Mouse (Mus musculus): ENCODE results near the gene Braf. TPM values are rescaled to one million over a fixed set of nuclear protein-coding genes. Genes with fewer than 3 reads are reported as not detected.

The Braf gene
- 9.7 and 9.8 TPM in 2 replicates for total RNA-seq (2012; rRNA removed)
- total RNA-seq (2014; rRNA removed): 10.9 and 11.2 TPM in 2 replicates
- 15.7 and 21.8 TPM in 2 replicates for polyA plus RNA-seq (2012; ENCODE audit: insufficient read length, low read depth)

GRCm38 (mm10) chr6:39724866-39725711, at the start of gene Braf:
TSS of gene Braf (minus strand) at chr6:39725463.
- peak; percentile 74 for DNase-seq (ENCODE audit: extremely low read depth)
- no peaks in the 10 kb centered on the region for H3K9me3 ChIP-seq (replicated peaks; ENCODE audit: low read length)
- H3K36me3 ChIP-seq (replicated peaks in 1 of 2; ENCODE audit: control insufficient read depth in 1 of 2, insufficient read depth in 1 of 2, low read length in 1 of 2): no peaks in the 10 kb centered on the region
- no peaks in the 10 kb centered on the region for H3K27me3 ChIP-seq (replicated peaks)
- no peak for TF ChIP-seq RAD21 (IDR thresholded peaks at IDR 0.05; ENCODE audit: low read depth, low read length)
- no peak for TF ChIP-seq PAX5 (IDR thresholded peaks at IDR 0.05; ENCODE audit: low read length)
- no peak; the same call in 1 of the 2 replicates for TF ChIP-seq CHD2 (IDR thresholded peaks at IDR 0.05; ENCODE audit: low read length)
- TF ChIP-seq USF1 (IDR thresholded peaks at IDR 0.05; ENCODE audit: low read depth, low read length): no peak
- no peak for TF ChIP-seq CTCF (conservative IDR thresholded peaks at IDR 0.05 in 1 of 2, IDR thresholded peaks at IDR 0.05 in 1 of 2; ENCODE audit: low read depth in 2 of 2, low read length in 2 of 2)
- no peak for TF ChIP-seq KAT2A (IDR thresholded peaks at IDR 0.05; ENCODE audit: insufficient replicate concordance, low read length)
- no peak; the same call in 1 of the 2 replicates for TF ChIP-seq SIN3A (IDR thresholded peaks at IDR 0.05; ENCODE audit: low read length)
- no peak; the same call in 1 of the 2 replicates for TF ChIP-seq MAZ (IDR thresholded peaks at IDR 0.05; ENCODE audit: low read depth, low read length)
- TF ChIP-seq TCF12 (IDR thresholded peaks at IDR 0.05; ENCODE audit: low read depth, low read length): no peak
- TF ChIP-seq POLR2A (IDR thresholded peaks at IDR 0.05; ENCODE audit: low read depth, low read length): no peak
- peak; percentile 61 for TF ChIP-seq BHLHE40 (IDR thresholded peaks at IDR 0.05; ENCODE audit: low read depth, low read length)
- TF ChIP-seq UBTF (IDR thresholded peaks at IDR 0.05; ENCODE audit: low read depth, low read length): no peak
- TF ChIP-seq ELF1 (IDR thresholded peaks at IDR 0.05; ENCODE audit: low read depth, low read length): no peak
- no peak for TF ChIP-seq ZC3H11A (IDR thresholded peaks at IDR 0.05; ENCODE audit: low read depth, low read length)
- no peak for TF ChIP-seq ZNF384 (IDR thresholded peaks at IDR 0.05; ENCODE audit: low read depth, low read length)
- peak; percentile 100 for TF ChIP-seq GABPA (IDR thresholded peaks at IDR 0.05; ENCODE audit: insufficient replicate concordance, low read depth, low read length)
- 0 out of 2 replicates have a peak, but pooled peaks have one; percentile 15 for TF ChIP-seq MEF2A (IDR thresholded peaks at IDR 0.05; ENCODE audit: borderline replicate concordance, low read depth, low read length)
- no peak for TF ChIP-seq USF2 (conservative IDR thresholded peaks at IDR 0.05; ENCODE audit: low read depth, low read length)
- no peak for TF ChIP-seq MYC (IDR thresholded peaks at IDR 0.05; ENCODE audit: low read depth, low read length)
- no peak for TF ChIP-seq EP300 (IDR thresholded peaks at IDR 0.05; ENCODE audit: low read length)
- TF ChIP-seq TBP (conservative IDR thresholded peaks at IDR 0.05; ENCODE audit: low read depth, low read length): no peak
- TF ChIP-seq CHD1 (IDR thresholded peaks at IDR 0.05; ENCODE audit: low read depth, low read length): no peak
- TF ChIP-seq RCOR1 (conservative IDR thresholded peaks at IDR 0.05; ENCODE audit: low read depth, low read length): 0 out of 2 replicates have a peak, but pooled peaks have one; percentile 8
- peak; percentile 74 for TF ChIP-seq ETS1 (conservative IDR thresholded peaks at IDR 0.05; ENCODE audit: low read depth, low read length)
- peak; percentile 56 for TF ChIP-seq JUN (IDR thresholded peaks at IDR 0.05; ENCODE audit: insufficient read depth, low read depth, low read length)
- TF ChIP-seq MAX (IDR thresholded peaks at IDR 0.05; ENCODE audit: low read length): no peak; the same call in 1 of the 2 replicates
- no peak for TF ChIP-seq E2F4 (IDR thresholded peaks at IDR 0.05; ENCODE audit: insufficient replicate concordance, low read depth, low read length)
- peak; percentile 62 for TF ChIP-seq JUND (conservative IDR thresholded peaks at IDR 0.05; ENCODE audit: low read depth, low read length)
- no peak for TF ChIP-seq ZMIZ1 (IDR thresholded peaks at IDR 0.05; ENCODE audit: low read depth, low read length)
- TF ChIP-seq POLR2AphosphoS2 (IDR thresholded peaks at IDR 0.05; ENCODE audit: low read depth, low read length): no peak
- TF ChIP-seq MAFK (IDR thresholded peaks at IDR 0.05; ENCODE audit: insufficient replicate concordance, low read length): no peak
- peak; percentile 63; the same call in 1 of the 2 replicates for TF ChIP-seq IRF4 (IDR thresholded peaks at IDR 0.05; ENCODE audit: low read depth, low read length)
- TF ChIP-seq HCFC1 (IDR thresholded peaks at IDR 0.05; ENCODE audit: low read depth, low read length): peak; percentile 62
- TF ChIP-seq MXI1 (IDR thresholded peaks at IDR 0.05; ENCODE audit: low read depth, low read length): peak; percentile 68
- TF ChIP-seq NRF1 (IDR thresholded peaks at IDR 0.05; ENCODE audit: low read depth, low read length): no peak
- TF ChIP-seq NELFE (IDR thresholded peaks at IDR 0.05; ENCODE audit: low read depth, low read length): no peak
- no peak for TF ChIP-seq ZKSCAN1 (IDR thresholded peaks at IDR 0.05; ENCODE audit: borderline replicate concordance, low read depth, low read length)
- no peak for TF ChIP-seq SMC3 (IDR thresholded peaks at IDR 0.05; ENCODE audit: low read depth, low read length)
- peak within 1 kb of the TSS; percentile 61 for H3K9ac ChIP-seq (ENCODE audit: insufficient read depth, low read depth)
- H3K4me1 ChIP-seq (ENCODE audit: control insufficient read depth in 1 of 2, insufficient read depth in 2 of 2): peaks cover 8 to 45% of the 10 kb centered on the region in 2 experiments; a peak in 3 of 4 replicates
- in situ Hi-C loops (cut with MboI; ENCODE audit: low pct_ligation_motif_present, low pct_unique_long_range_greater_than_20kb, low sequenced_read_pairs): no loop called here
- dilution Hi-C loops (cut with MboI; ENCODE audit: extremely low pct_ligation_motif_present, extremely low pct_unique_long_range_greater_than_20kb, low sequenced_read_pairs): no loop called here
- H3K4me2 ChIP-seq (ENCODE audit: insufficient read depth, low read depth, poor library complexity, severe bottlenecking): peak within 1 kb of the TSS; percentile 92; the same call in 1 of the 2 replicates
- peak within 1 kb of the TSS; percentile 77 to 97 (median 92) for H3K4me3 ChIP-seq (replicated peaks in 1 of 3; ENCODE audit: low read depth in 2 of 3, low read length in 2 of 3, poor library complexity in 1 of 3)
- peak within 1 kb of the TSS; percentile 30; the same call in 1 of the 2 replicates for H3K27ac ChIP-seq (ENCODE audit: insufficient read depth, low read depth)
- peaks cover 23% of the 10 kb centered on the region for H3K79me2 ChIP-seq (replicated peaks; ENCODE audit: control insufficient read depth, extremely low read depth, insufficient read depth, poor library complexity, severe bottlenecking)

Data from CH12.LX (cell line).